Mouse (Mus musculus) fibroblast of lung, adult 2 months (primary cell): Measurements from ENCODE around the gene Them7.

Experiments used
- DNase-seq: peaks from one replicate; pipeline ENCODE4 v3.0.0-alpha.2; 2011; ENCODE audit warnings: low read depth

Them7 gene

DNA sequence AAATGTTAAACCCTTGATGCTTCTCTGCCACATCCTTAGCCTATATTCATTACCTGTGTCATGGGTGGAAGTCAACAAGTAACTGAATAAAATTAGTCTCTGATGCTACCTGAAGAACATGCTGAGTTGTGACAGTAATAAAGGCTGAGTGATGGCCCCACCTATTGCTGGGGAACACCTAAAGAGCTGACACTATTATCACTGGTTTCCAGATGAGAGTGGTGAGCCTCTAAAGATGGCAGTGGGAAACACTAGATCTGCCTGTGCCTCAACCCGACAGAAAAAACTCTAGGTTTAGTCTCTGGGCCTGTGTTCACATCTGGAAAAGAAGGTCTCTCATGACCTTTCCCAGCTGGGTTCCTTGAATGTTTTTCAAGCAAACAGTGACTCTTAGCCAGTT, 155.6 kb downstream of the Them7 start:
- no peak for DNase-seq

DNA sequence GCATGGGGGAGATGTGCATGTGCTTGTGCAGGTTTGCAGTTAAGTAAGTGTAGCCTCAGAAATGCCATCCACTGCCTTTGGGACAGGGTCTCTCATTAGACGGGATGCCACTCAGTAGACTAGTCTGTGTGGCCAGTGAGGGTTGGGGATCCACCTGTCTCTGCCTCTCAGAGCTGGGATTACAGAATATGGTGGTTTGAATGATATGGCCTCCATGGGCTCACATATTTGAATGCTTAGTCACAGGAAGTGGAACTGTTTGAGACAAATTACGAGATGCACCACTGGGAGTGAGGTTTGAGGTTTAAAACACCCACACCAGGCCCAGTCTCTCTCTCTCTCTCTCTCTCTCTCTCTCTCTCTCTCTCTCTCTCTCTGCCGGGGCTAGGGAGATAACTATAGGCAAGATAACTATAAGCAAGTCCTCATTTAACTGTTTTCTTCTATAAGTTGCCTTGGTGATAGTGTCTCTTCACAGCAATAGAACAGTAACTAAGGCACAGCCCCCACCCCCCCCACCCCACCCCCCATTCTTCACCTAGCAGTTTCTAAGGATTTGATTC, 156.7 kb downstream of the Them7 start:
- no peak for DNase-seq

- no peak for DNase-seq
Observed at GRCm38 (mm10) chr2:105383063-105383462, 158.9 kb downstream of the Them7 start.

DNA sequence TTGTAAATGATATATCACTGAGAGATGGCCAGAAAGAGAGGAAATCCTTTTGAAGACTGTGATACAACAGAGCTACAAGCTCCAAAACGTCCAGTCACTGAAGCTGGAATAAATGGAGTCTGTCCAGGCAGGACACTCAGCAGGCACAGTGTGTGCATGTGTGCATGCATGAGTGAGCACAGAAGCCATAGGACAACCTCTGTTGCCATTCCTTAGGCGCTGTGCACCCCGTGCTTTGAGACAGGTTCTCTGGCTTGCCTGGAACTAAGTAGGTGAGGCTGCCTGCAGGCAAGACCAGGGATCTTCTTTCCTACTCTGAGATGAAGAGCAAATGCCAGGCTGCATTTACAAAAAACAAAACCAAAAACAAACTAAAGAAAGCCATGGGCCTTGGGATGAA, 160.9 kb downstream of the Them7 start:
- no peak for DNase-seq

DNA sequence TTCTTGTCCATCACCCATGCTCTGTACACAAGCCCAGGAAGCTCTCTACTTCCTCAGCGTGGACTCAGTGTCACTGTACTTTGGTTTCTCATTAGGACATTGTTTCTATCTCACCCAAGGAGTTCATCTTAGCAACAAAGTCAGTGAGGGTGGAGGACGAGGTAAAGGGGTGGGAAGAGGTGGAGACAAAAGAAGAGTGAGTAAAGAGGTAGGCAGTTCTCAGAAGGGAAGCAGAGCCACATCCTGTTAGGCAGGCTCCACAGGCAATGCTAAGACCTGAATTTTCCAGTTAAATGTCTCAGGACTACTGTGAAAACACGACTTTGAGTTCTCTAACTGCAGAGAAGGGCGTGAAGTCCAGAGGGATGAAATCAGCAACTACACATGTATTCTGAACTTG, 162.3 kb downstream of the Them7 start:
- DNase-seq = no peak

- no peak for DNase-seq
Observed at GRCm38 (mm10) chr2:105389007-105389890, 165.1 kb downstream of the Them7 start.

- DNase-seq = no peak
Observed at GRCm38 (mm10) chr2:105390653-105391413, 166.7 kb downstream of the Them7 start.

- no peak for DNase-seq
Observed at GRCm38 (mm10) chr2:105391414-105391784, 167.3 kb downstream of the Them7 start.

- DNase-seq = no peak
Observed at GRCm38 (mm10) chr2:105392514-105392913, 168.4 kb downstream of the Them7 start.

GRCm38 (mm10) chr2:105394375-105394774, 170.3 kb downstream of the Them7 start:
- no peak for DNase-seq

- DNase-seq = no peak
Observed at GRCm38 (mm10) chr2:105396066-105396465, 171.9 kb downstream of the Them7 start.

DNA sequence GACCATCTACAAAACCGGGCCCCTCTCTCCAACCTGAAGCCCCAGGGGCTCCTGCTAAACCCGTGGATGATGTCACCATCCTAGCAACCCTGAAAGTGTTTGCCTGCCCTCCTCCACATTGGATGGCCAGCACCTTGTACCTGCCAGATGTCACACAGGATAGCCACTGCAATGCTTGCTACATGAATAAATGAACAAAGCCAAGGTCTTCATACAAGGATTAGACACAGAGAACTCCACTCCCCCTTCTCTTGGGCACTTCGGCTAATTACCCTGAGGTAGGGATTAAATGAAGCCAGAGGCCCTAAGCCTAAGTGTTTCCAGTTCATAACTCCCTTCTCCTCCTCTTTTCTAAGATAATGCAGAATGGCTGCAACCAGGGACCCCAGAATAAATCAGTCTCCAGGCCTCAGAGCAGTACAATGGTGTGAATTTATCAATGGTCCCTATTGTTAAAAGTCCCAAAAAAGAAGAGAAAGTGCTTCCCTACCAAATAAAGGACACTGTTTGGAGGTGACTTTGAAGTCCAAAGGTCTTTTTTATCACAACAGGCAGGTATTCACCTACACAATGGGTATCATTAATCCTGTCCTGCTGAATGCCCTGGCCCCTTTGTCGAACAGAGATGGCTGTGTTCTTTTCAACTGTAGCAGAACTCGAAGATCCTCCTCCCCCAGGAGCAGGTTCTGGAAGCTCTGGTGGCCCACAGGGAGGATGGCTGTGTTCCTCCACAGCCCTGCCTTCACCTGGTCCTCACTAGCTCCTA, 173.5 kb downstream of the Them7 start:
- no peak for DNase-seq

DNA sequence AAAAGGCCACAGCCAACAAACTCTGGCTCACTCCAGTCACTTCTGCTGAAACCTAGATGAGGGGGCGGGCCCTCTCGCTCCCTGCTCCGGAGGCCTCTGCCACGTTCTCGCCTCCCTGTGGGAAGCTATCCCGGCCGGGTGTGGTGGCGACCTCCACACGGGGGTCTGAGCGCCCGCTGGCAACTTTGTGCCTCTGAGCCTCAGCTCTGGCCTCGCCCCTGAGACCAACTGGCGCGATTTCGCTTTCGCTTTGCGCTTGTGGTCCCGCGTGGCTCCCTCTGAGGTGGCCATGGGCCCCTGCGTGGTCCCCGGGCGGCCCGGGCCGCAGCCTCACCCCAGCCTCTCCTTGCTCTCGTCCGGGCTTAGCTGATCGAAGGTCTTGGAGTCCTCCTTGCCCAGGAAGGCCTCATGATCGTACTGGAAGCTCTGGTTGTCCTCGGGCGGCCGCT, 174.5 kb downstream of the Them7 start:
- peak; percentile 27 for DNase-seq

- DNase-seq = peak; percentile 63
Observed at GRCm38 (mm10) chr2:105399085-105399891, 175.2 kb downstream of the Them7 start, which contains the start of gene Rcn1. TSS of gene Rcn1 (minus strand) at chr2:105399319.

DNA sequence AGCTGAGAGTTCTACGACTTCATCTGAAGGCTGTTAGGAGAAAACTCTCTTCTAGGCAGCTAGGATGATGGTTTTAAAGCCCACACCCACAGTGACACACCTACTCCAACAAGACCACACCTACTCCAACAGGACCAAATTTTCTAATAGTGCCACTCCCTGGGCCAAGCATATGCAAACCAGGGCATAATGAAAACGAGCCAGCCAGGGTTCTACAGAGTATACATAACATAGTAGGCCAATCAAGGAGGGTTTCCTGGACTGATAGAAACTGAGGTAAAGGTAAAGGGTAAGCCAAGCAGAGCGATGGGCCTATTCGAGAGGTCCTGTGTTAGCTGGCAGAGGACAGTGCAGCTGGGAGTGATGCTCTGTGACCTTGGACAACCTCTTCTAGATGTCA, 176.4 kb downstream of the Them7 start:
- no peak for DNase-seq

DNA sequence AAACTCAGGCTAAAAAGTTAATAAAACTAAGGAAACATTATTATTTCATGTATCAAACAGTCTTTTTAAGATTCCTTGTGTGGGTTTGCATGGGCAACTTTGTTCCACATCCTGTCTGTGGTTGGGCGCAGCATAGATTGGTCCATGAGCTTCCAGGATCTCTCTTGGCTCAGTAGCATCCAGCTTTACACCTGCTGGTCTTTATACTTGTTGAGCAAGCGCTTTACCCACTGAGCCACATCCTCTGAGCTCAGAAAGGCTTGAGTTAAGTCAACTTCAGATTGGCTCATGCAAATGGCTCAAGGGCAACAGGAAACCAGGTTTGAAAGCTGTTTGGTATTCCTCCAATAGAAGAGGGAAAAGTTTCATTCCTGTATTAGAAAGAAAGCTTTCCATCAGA, 178.1 kb downstream of the Them7 start:
- DNase-seq = no peak

DNA sequence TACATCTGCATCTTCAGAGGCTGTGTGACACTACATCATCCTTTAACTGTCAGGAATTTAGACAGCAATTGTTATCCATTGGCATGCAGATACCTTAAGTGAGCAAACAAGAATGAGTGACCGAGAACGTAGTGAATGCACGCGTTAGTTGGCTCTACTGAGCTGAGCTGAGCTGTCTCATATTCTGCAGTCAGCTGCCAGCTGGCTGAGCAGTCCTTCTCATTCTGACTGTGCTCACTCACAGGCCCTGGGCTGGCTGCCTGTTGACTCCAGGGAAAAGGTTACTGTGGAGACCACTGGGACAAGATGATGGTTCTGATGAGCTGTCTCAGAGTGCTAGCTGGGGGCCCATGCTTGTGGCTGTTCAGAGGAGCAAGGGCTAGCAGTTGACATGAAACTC, 184.4 kb downstream of the Them7 start:
- peak; percentile 64 for DNase-seq

- DNase-seq = no peak
Observed at GRCm38 (mm10) chr2:105409253-105409652, 185.1 kb downstream of the Them7 start.

DNA sequence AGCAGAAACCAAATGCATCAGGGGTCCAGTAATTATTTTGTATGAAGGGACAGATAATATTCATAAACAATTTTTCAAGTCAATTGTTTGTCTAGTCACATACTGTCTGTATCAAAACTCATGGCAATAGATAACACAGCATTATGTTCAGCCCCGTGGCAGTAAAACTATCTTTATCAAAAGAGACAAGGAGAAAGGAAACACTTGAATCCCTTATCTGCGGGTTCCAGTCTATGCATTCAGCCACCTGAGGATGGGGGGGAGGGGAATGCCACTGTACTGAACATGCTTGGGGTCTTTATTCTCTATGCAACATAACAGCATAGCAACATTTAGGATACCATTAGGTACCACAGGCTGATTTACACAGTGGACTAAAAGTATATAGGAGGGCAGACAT, 190.2 kb downstream of the Them7 start:
- no peak for DNase-seq

DNA sequence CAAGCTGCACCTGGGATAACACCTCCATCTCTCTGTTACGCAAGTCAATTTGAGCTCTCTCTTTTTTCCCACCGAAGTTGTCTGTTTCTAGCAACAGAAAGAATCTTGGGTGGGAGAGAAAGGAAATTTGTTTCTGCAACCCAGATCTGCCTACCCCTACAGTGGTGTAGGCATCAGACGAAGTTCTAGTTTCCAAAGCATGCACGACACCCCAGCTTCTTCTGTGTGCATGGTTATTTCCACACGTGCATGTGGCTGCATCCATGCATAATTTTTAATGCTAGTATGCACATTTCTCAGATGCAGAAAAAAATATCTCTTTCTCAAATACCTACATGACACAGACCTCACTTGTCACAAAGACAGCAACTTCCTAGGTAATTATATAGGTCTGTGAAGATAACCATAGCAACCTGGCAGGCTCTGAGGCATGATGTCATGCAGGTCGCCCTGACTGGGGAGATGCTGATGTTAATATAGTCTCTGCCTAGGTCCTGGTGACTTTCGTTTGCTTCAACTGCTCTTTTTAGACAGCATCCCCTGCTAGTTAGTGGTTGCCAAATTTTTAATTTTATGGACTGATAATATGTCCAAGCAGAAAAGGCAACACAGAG, 192.0 kb downstream of the Them7 start:
- DNase-seq = no peak
